Mouse (Mus musculus) heart, postnatal 14 days (tissue): Measurements from ENCODE around the gene Anxa5. TPM values are rescaled to one million over a fixed set of nuclear protein-coding genes. Genes with fewer than 3 reads are reported as not detected.

Source experiments
- DNase-seq, 2 experiments: peaks; one replicate each; pipeline ENCODE4 v3.0.0; 2021 to 2022
- intact Hi-C: fragments of 180-260 bp; cut with DNase I; formaldehyde crosslinking; loops from one replicate; pipeline ENCODE4 v1.15.1; 2025
- total RNA-seq, 2 experiments: library from RNA; stranded (reverse); gene quantifications; 2 replicates each; pipeline ENCODE4 v1.2.3; 2021

Gene Anxa5
- total RNA-seq, 2 experiments from 2014 or later = 166 to 168 TPM

DNA sequence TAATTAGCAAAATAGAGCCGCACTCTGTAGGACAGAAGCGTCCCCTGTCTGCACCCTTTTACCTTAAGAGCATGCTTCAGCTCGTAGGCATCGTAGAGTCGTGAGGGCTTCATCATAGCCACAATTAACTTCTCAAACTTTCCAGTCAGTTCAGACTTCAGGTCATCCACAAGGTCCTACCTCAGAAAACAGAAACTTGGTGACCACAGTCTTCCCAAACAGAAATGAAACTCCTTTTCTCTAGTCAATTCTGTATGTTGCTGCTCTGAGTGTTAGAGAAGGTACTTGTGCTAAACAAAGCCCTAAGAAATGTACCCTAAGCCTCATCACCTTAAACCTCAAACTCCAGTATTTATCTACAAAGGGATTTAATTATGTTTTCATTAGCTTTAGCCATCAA lies 13.9 kb downstream of the Anxa5 start:
- DNase-seq = no peak
- intact Hi-C loops = loop anchor here (5.0 kb wide), 1 partner anchor 35 kb away; no protein-coding TSS in a partner anchor

GRCm38 (mm10) chr3:36460717-36461116 lies 15.0 kb downstream of the Anxa5 start:
- no peak for DNase-seq
- intact Hi-C loops = loop anchor here (5.0 kb wide), 1 partner anchor 37 kb away; no protein-coding TSS in a partner anchor

DNA sequence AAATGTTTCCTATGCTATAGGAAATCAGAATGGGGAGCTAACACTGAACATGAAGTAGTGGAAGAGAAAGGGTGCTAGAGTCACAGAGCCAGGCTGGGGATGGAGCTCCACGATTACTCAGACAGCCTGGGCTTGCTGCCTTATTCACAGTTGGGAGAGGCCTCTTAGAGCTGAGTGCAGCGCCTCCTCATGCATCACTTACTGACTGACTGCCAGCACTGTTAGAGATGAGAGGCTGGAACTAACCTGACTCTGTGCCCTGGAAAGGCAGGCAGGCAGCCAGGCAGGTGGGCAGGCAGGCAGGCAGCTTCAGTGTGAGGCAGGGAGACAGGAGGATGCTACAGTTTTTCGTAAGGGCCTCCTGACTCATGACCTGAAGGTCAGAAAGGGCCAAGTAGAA lies 20.1 kb downstream of the Anxa5 start:
- intact Hi-C loops = no loop called here
- DNase-seq = peak in 1 of 2 experiments; percentile 44

DNA sequence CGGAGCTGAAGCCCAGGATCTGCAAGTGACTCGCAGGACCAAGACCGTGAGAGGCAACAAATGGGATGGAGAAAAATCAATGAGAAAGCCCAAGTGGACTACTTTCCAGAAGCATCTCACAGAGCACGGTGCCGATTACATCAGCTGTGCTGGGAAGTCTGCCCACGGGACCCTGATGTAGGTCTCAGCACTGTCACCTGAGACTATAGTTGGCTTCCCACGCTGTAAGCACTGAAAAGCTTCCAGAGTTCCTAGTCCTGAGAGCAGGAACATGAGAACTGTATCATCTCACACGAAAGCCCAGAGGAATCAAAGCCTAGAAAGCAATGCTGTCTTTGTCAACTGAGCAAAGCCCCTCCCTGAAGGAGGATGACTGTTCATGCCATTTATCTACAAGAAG lies 20.6 kb downstream of the Anxa5 start:
- no peak for DNase-seq
- intact Hi-C loops = no loop called here

GRCm38 (mm10) chr3:36452502-36452901 lies 23.2 kb downstream of the Anxa5 start:
- intact Hi-C loops = no loop called here
- DNase-seq = no peak

- intact Hi-C loops = loop anchor here (2.0 kb wide), 1 partner anchor 19 kb away; no protein-coding TSS in a partner anchor
These were observed 26.2 kb downstream of the Anxa5 start for GRCm38 (mm10) chr3:36449292-36450165.

DNA sequence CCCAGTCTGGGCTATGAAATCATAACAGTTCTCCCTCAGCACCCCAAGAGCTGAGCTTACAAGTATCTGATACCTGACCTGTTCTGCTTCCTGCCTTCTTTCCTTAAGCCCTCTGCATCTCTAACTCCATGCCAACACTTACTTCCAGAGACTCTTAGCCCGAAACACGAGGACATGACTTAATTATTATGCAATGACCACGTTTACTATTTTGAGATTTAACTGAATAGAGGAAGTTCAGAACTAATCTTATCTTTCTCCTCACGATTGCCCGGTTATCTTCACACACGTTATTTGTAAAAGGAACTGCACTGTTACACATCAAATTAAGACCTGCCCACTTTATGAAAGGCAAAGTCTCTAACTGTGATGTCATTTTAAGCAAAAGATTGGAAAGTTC lies 28.8 kb downstream of the Anxa5 start:
- DNase-seq = no peak
- intact Hi-C loops = no loop called here

More at GRCm38 (mm10) chr3:36449292-36450165, 26.2 kb downstream of the Anxa5 start:
- peak in 1 of 2 experiments; percentile 29 for DNase-seq

GRCm38 (mm10) chr3:36446506-36446905 lies 29.2 kb downstream of the Anxa5 start:
- peak in 1 of 2 experiments; percentile 43 for DNase-seq
- intact Hi-C loops = no loop called here

DNA sequence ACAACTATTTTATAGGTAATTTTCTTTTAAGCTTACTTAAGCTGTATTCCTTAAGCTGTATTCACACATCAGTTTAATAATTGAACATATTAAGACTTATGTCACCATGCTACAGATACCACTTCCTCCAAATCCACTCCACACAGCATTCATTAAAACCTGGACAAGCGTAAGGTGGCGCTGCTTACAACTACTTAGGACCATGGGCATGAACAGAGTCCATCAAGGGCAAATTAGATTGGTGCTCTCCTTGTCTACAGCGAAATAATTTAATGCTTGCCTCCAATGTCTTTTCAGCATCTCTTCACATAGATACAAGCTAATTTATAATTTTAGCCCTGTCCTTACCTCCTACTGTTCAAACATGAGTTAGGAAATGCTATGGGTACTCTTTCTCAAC lies 29.7 kb downstream of the Anxa5 start:
- no peak for DNase-seq
- intact Hi-C loops = no loop called here

- intact Hi-C loops = loop anchor here (1.0 kb wide), 2 partner anchors 55 to 232 kb away; no protein-coding TSS in a partner anchor
- peak; percentile 43 to 68 for DNase-seq
These were observed 33.3 kb downstream of the Anxa5 start for GRCm38 (mm10) chr3:36442426-36442825.

- DNase-seq = peak; percentile 14 to 39
- intact Hi-C loops = no loop called here
These were observed 35.4 kb downstream of the Anxa5 start for GRCm38 (mm10) chr3:36440280-36440679.

DNA sequence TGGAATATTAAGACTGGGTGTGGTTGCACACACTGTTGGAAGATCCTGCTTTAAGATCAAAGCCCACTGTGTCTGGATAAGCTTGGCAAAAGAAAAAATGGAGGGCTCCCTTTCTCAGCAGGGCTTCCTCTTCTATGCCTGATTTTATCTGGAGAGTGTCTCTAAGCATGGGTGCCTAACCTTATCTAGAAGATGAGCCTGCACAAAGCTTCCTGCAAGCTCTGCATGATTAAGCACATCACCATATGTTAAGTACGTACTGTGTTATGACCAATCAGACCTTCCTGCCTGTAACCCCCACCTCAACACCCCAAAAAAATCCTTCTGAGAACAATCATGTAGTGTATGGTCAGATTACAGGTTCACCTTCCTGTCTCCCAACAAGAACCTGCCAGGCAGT lies 45.3 kb downstream of the Anxa5 start:
- intact Hi-C loops = no loop called here
- no peak for DNase-seq

DNA sequence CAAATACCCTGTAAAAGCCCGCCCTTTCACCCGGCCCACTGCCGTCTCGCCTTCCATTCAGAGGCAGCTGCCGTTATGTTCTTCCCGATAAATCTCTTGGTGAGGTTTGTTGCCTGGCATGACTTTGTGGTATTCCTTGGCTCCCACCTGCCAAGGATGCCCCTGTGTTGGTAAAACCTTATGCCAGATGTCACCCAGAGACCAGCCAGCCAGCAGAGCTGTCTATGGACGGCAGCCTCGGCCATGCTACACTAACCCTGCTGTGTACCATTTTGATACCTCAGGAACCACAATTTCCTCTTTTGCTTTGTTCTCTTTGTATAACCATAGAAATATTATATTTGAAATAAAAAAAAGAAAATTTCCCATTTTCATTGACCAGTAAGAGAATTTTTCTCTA lies 48.3 kb downstream of the Anxa5 start:
- DNase-seq = no peak
- intact Hi-C loops = no loop called here

GRCm38 (mm10) chr3:36409456-36409855 lies 66.2 kb downstream of the Anxa5 start:
- DNase-seq = no peak
- intact Hi-C loops = no loop called here

DNA sequence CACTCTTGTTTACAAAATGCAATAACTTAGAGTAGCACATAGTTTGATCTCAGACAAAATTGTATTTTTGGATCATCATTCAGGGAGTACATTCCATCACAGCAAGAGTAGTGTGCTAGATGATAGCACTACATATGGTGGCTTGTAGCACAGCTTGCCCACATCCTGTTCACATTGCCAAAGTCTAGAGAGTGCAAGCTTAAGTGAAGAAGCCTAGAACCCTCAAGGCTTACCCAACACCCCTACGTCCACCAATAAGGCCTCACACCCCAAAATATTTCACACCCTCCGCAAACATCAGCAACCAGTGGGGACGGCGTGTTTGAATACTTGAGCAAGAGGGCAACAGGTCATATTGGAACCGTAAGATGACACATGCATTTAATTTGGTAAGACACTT lies 68.7 kb downstream of the Anxa5 start:
- no peak for DNase-seq
- intact Hi-C loops = no loop called here

GRCm38 (mm10) chr3:36406340-36406739 lies 69.4 kb downstream of the Anxa5 start:
- peak; percentile 44 to 59 for DNase-seq
- intact Hi-C loops = no loop called here

GRCm38 (mm10) chr3:36401900-36402299 lies 73.8 kb downstream of the Anxa5 start:
- intact Hi-C loops = no loop called here
- DNase-seq = no peak

- peak; percentile 34 to 47 for DNase-seq
- intact Hi-C loops = no loop called here
These were observed 75.0 kb downstream of the Anxa5 start for GRCm38 (mm10) chr3:36400657-36401056.
